9 mouse cellular contexts compared by ENCODE assay signal in genomic region chr8:121547132-121547531, GRCm38 (mm10). TPM values are rescaled to one million over a fixed set of nuclear protein-coding genes. Genes with fewer than 3 reads are reported as not detected.
DNase-seq lines count a peak whose midpoint lies in the region; ATAC-seq and TF ChIP-seq lines count a peak whose summit lies in the region.
"Had no signal": no experiment of that assay in that cellular context is flagged by ENCODE, and none has a peak within 500 bp of the region (broad histone marks: within the 10 kb centered on the region; RNA-seq: fewer than 3 reads in every experiment).

No protein-coding gene starts in this region.

- H3K36me3 ChIP-seq in kidney, embryonic 14.5 days (ENCODE audit: control insufficient read depth, insufficient read depth, low read length) = peaks cover 13% of the 10 kb centered on the region; the same call in 1 of the 2 replicates
- H3K36me3 ChIP-seq in liver, adult 2 months (ENCODE audit: control insufficient read depth, insufficient read depth, low read length) = peaks cover 5% of the 10 kb centered on the region

- no peaks in the 10 kb centered on the region for H3K27me3 ChIP-seq in kidney, embryonic 14.5 days (ENCODE audit: control insufficient read depth, insufficient read depth, low read length)
- H3K27me3 ChIP-seq in liver, adult 2 months (ENCODE audit: control insufficient read depth, insufficient read depth, low read length) = no peaks in the 10 kb centered on the region

- 5% methylated on average over 7 of the region's 7 CpGs for WGBS in kidney, embryonic 14.5 days
- 4% methylated on average over 7 of the region's 7 CpGs for WGBS in liver, adult 2 months

- DNase-seq in A20 (ENCODE audit: low read depth, low spot score) = peak; percentile 82
- DNase-seq in cerebellum, postnatal 4 days (ENCODE audit: low spot score in 2 of 2) = peak; percentile 60 to 75
- peak; percentile 60 for DNase-seq in liver, adult 2 months (ENCODE audit: extremely low read depth, low read depth, low spot score)
- DNase-seq in natural killer cell, adult 2 months (ENCODE audit: low spot score in 2 of 2) = peak; percentile 53 to 70
- peak; percentile 82 for DNase-seq in testis, postnatal 10 days (ENCODE audit: low spot score)

- H3K27ac ChIP-seq in kidney, embryonic 14.5 days (ENCODE audit: low read depth, low read length) = no peak overlapping the region
- H3K27ac ChIP-seq in liver, adult 2 months (replicated peaks; ENCODE audit: insufficient read depth, low read depth, low read length) = no peak overlapping the region
- H3K27ac ChIP-seq: embryonic facial prominence, embryonic 15.5 days had no signal

- no peak overlapping the region for H3K4me3 ChIP-seq in kidney, embryonic 14.5 days (ENCODE audit: low read length)
- no peak overlapping the region for H3K4me3 ChIP-seq in liver, adult 2 months (ENCODE audit: insufficient read depth, low read depth, low read length)
- H3K4me3 ChIP-seq: embryonic facial prominence, embryonic 15.5 days had no signal

- ATAC-seq in activated CD4-positive, CD25-positive, alpha-beta regulatory T cell, adult 4 months = peak; percentile 57
- ATAC-seq in granulocyte monocyte progenitor cell, adult 5-6 weeks (replicated peaks; ENCODE audit: poor library complexity, severe bottlenecking) = peak; percentile 80
- ATAC-seq in kidney, embryonic 14.5 days (ENCODE audit: low FRiP score, low TSS enrichment) = peak; percentile 44; the same call in 1 of the 2 replicates

- no peaks in the 10 kb centered on the region; the same call in 1 of the 2 replicates for H3K9me3 ChIP-seq in kidney, embryonic 14.5 days (ENCODE audit: control insufficient read depth, low read length)
- H3K9me3 ChIP-seq: embryonic facial prominence, embryonic 15.5 days had no signal

- H3K4me1 ChIP-seq in kidney, embryonic 14.5 days (ENCODE audit: control insufficient read depth, insufficient read depth, low read length) = no peaks in the 10 kb centered on the region
- H3K4me1 ChIP-seq in liver, adult 2 months (ENCODE audit: control insufficient read depth, insufficient read depth, low read length) = peaks cover 1% of the 10 kb centered on the region; the same call in 1 of the 2 replicates
- H3K4me1 ChIP-seq: embryonic facial prominence, embryonic 15.5 days had no signal

- H3K4me2 ChIP-seq in kidney, embryonic 14.5 days (replicated peaks; ENCODE audit: low read depth, low read length) = no peak overlapping the region
- H3K4me2 ChIP-seq: embryonic facial prominence, embryonic 15.5 days had no signal

- H3K79me2 ChIP-seq in liver, adult 2 months (ENCODE audit: control insufficient read depth, insufficient read depth, low read length) = no peaks in the 10 kb centered on the region

- TF ChIP-seq CTCF in liver, adult 2 months (IDR thresholded peaks at IDR 0.05; ENCODE audit: low read depth, low read length) = peak; percentile 71

- TF ChIP-seq POLR2A in liver, adult 2 months (IDR thresholded peaks at IDR 0.05; ENCODE audit: extremely low read depth, insufficient read depth, low read length) = no peak

- no peak overlapping the region for H3K9ac ChIP-seq in kidney, embryonic 14.5 days (ENCODE audit: low read depth, low read length)
- no peak overlapping the region; the same call in 1 of the 2 replicates for H3K9ac ChIP-seq in liver, adult 2 months (ENCODE audit: low read depth, low read length)
- H3K9ac ChIP-seq: embryonic facial prominence, embryonic 15.5 days had no signal

RNA-seq across cellular contexts. Expression of gene 1700018B08Rik, which starts 3.0 kb away (rescaled TPM):
- not detected for polyA plus RNA-seq in activated CD4-positive, CD25-positive, alpha-beta regulatory T cell, adult 4 months (2017; shearing (Covaris generic))
- total RNA-seq in granulocyte monocyte progenitor cell, adult 5-6 weeks (2014; fragmentation: Nextera tagmentation) = not detected in 2 replicates
- total RNA-seq in granulocyte monocyte progenitor cell, adult 5-6 weeks (2017) = not detected in 2 replicates
- polyA plus RNA-seq in kidney, embryonic 14.5 days (2014; fragmentation: Nextera tagmentation; extraction: Ambion mirVana) = not detected in 2 replicates
- not detected in 2 replicates for total RNA-seq in liver, adult 2 months (2014; rRNA removed)
- polyA plus RNA-seq in liver, adult 2 months (2012; rRNA removed) = not detected in 2 replicates
- polyA plus RNA-seq: embryonic facial prominence, embryonic 15.5 days had no signal

RNA-seq across cellular contexts. Expression of gene Fbxo31, which starts 31.5 kb away (rescaled TPM):
- polyA plus RNA-seq in activated CD4-positive, CD25-positive, alpha-beta regulatory T cell, adult 4 months (2017; shearing (Covaris generic)) = 1 to 10 TPM; 2.2 to 2.4 TPM
- total RNA-seq in granulocyte monocyte progenitor cell, adult 5-6 weeks (2014; fragmentation: Nextera tagmentation) = 6.8 and 17.9 TPM in 2 replicates
- total RNA-seq in granulocyte monocyte progenitor cell, adult 5-6 weeks (2017) = 6.2 and 7.8 TPM in 2 replicates
- polyA plus RNA-seq in kidney, embryonic 14.5 days (2014; fragmentation: Nextera tagmentation; extraction: Ambion mirVana) = 15.5 and 17.0 TPM in 2 replicates
- total RNA-seq in liver, adult 2 months (2014; rRNA removed) = 25.1 and 35.9 TPM in 2 replicates
- 23.0 and 26.5 TPM in 2 replicates for polyA plus RNA-seq in liver, adult 2 months (2012; rRNA removed)

RNA-seq across cellular contexts. Expression of gene Map1lc3b, which starts 43.0 kb away (rescaled TPM):
- polyA plus RNA-seq in activated CD4-positive, CD25-positive, alpha-beta regulatory T cell, adult 4 months (2017; shearing (Covaris generic)) = 100 to 1,000 TPM; 456 to 496 TPM
- total RNA-seq in granulocyte monocyte progenitor cell, adult 5-6 weeks (2014; fragmentation: Nextera tagmentation) = 77.9 and 84.4 TPM in 2 replicates
- total RNA-seq in granulocyte monocyte progenitor cell, adult 5-6 weeks (2017) = 68.5 and 77.1 TPM in 2 replicates
- polyA plus RNA-seq in kidney, embryonic 14.5 days (2014; fragmentation: Nextera tagmentation; extraction: Ambion mirVana) = 204 and 205 TPM in 2 replicates
- 61.9 and 79.7 TPM in 2 replicates for total RNA-seq in liver, adult 2 months (2014; rRNA removed)
- 45.9 and 48.2 TPM in 2 replicates for polyA plus RNA-seq in liver, adult 2 months (2012; rRNA removed)
